Mouse (Mus musculus): ENCODE results near the gene Ankrd33b.

Gene Ankrd33b

GRCm38 (mm10) chr15:31367481-31368200 lies at the start of gene Ankrd33b:
Gene Ankrd33b (minus strand): TSS chr15:31367726.
- DNase-seq (ENCODE audit: low read depth, low spot score), result no peak

GRCm38 (mm10) chr15:31415181-31415580 lies 47.7 kb upstream of the Ankrd33b start:
- DNase-seq (ENCODE audit: low read depth, low spot score), result no peak

- no peak for DNase-seq (ENCODE audit: low read depth, low spot score)
These were observed 46.8 kb upstream of the Ankrd33b start for GRCm38 (mm10) chr15:31414179-31414898.

- DNase-seq (ENCODE audit: low read depth, low spot score), result no peak
These were observed 46.1 kb upstream of the Ankrd33b start for GRCm38 (mm10) chr15:31413662-31414061.

GRCm38 (mm10) chr15:31412933-31413332 lies 45.4 kb upstream of the Ankrd33b start:
- no peak for DNase-seq (ENCODE audit: low read depth, low spot score)

- no peak for DNase-seq (ENCODE audit: low read depth, low spot score)
These were observed 44.9 kb upstream of the Ankrd33b start for GRCm38 (mm10) chr15:31412436-31412835.

GRCm38 (mm10) chr15:31407490-31407889 lies 40.0 kb upstream of the Ankrd33b start:
- no peak for DNase-seq (ENCODE audit: low read depth, low spot score)

- no peak for DNase-seq (ENCODE audit: low read depth, low spot score)
These were observed 39.4 kb upstream of the Ankrd33b start for GRCm38 (mm10) chr15:31406881-31407280.

GRCm38 (mm10) chr15:31404346-31404745 lies 36.8 kb upstream of the Ankrd33b start:
- DNase-seq (ENCODE audit: low read depth, low spot score), result no peak

GRCm38 (mm10) chr15:31402200-31402892 lies 34.8 kb upstream of the Ankrd33b start:
- no peak for DNase-seq (ENCODE audit: low read depth, low spot score)

GRCm38 (mm10) chr15:31400974-31401373 lies 33.4 kb upstream of the Ankrd33b start:
- DNase-seq (ENCODE audit: low read depth, low spot score), result no peak

- DNase-seq (ENCODE audit: low read depth, low spot score), result no peak
These were observed 31.2 kb upstream of the Ankrd33b start for GRCm38 (mm10) chr15:31398769-31399168.

- no peak for DNase-seq (ENCODE audit: low read depth, low spot score)
These were observed 29.9 kb upstream of the Ankrd33b start for GRCm38 (mm10) chr15:31397379-31397778.

- DNase-seq (ENCODE audit: low read depth, low spot score), result peak; percentile 90
These were observed 29.2 kb upstream of the Ankrd33b start for GRCm38 (mm10) chr15:31396755-31397154.

GRCm38 (mm10) chr15:31395986-31396385 lies 28.5 kb upstream of the Ankrd33b start:
- DNase-seq (ENCODE audit: low read depth, low spot score), result no peak

- DNase-seq (ENCODE audit: low read depth, low spot score), result peak; percentile 95
These were observed 25.9 kb upstream of the Ankrd33b start for GRCm38 (mm10) chr15:31393402-31393801.

GRCm38 (mm10) chr15:31392705-31393104 lies 25.2 kb upstream of the Ankrd33b start:
- no peak for DNase-seq (ENCODE audit: low read depth, low spot score)

GRCm38 (mm10) chr15:31392135-31392534 lies 24.6 kb upstream of the Ankrd33b start:
- DNase-seq (ENCODE audit: low read depth, low spot score), result no peak

- no peak for DNase-seq (ENCODE audit: low read depth, low spot score)
These were observed 14.5 kb upstream of the Ankrd33b start for GRCm38 (mm10) chr15:31381936-31382468.

- DNase-seq (ENCODE audit: low read depth, low spot score), result no peak
These were observed 11.9 kb upstream of the Ankrd33b start for GRCm38 (mm10) chr15:31379471-31379870.

- DNase-seq (ENCODE audit: low read depth, low spot score), result no peak
These were observed 7.7 kb upstream of the Ankrd33b start for GRCm38 (mm10) chr15:31375212-31375611.

GRCm38 (mm10) chr15:31369125-31369612 lies 1.6 kb upstream of the Ankrd33b start:
- no peak for DNase-seq (ENCODE audit: low read depth, low spot score)
